Mouse (Mus musculus): ENCODE measurements around the gene Ankrd1.

- no peak for TF ChIP-seq CTCF (IDR thresholded peaks at IDR 0.05; ENCODE audit: extremely low read depth, insufficient read length, insufficient replicate concordance, low read depth, low read length)
- no peak for TF ChIP-seq POLR2A (IDR thresholded peaks at IDR 0.05; ENCODE audit: low read depth, low read length)
Measured at GRCm38 (mm10) chr19:36128440-36128839, 8.5 kb upstream of the Ankrd1 start.

Measured in small intestine, adult 2 months (tissue).